Mouse (Mus musculus) c-Kit-positive CD71-positive TER-119-positive erythroid progenitor cells, embryonic 14.5 days (primary cell): Measurements from ENCODE around the gene Pole2.
"Not testable (repeated sequence)": the region's sequence is repeated elsewhere in the genome, so short reads cannot be mapped to it uniquely, and the experiment has no call there.

Experiments
- DNase-seq: peaks from one replicate; pipeline ENCODE4 v3.0.0-alpha.2; 2013; ENCODE audit warnings: low spot score

Pole2 gene

DNA sequence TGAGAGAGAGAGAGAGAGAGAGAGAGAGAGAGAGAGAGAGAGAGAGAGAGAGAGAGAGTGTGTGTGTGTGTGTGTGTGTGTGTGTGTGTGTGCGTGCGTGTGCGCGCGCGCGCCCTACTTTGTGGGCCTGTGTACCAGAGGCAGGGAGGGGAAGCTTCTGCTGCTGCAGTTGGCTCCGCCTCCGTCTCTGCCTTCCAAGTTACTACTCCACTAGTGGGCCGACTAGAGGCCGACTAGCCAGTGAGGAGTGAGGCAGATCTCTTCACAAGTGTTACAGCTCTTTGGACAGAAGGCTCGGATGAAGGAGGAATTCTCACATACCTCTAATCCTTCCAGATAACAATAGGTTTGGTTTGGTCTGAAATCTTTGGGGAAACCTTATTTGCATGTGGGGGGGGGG is 48.6 kb downstream of the Pole2 start:
- no peak for DNase-seq

DNA sequence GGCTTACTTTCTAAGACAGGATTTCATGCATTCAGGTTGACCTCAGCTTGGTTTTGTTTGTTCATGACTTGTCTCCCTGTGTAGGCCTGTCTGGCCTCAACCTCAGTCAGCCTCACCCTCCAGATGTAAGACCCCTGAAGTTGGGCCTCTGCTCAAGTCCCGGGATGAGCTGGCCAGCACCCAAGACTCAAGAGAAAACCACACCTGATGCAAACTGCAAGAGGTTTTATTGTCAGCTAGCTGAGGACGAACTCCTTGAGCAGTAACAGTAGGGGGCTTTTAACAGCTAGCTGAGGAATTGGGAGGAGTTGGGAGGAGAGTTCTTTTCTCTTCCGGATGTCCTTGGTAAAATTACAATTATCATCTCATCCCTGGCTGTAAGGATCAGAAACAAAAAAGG is 50.5 kb downstream of the Pole2 start:
- no peak for DNase-seq

DNA sequence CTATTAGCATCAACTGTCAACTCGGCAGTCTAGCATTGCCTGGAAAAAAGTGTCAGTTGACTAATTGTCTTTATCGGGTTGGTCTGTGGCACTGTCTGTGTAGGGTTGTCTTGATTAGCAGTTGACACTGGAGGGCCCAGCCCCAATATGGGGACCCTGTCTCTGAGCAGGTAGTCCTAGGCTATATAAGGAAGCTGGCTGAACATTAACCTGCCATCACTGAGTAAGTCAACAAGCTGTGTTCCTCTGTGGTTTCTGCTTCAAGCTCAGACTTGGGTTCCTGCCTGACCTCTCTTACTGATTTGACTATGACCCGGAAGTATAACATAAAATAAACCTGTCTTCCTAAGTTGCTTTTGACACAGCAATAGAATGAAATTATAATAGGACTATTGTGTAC is 52.0 kb downstream of the Pole2 start:
- no peak for DNase-seq

DNA sequence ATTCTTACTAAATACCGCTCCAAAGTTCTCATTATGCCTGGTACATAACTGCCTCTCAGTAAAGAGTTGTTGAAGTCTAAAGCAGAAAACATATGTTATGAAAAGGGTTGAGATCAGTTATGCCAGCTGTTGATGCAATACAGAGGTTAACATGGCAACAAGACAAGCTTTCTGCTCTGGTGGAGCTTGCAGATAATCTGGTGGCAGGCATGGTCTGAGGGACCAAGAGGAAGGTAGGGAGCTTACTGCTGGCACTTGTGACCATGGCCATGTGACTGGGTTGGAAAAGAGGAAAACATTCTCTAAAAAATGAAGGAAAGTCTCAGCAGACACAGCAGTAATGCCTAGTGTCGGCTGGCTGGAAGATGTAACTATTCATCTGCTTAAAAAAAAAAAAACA is 56.7 kb downstream of the Pole2 start:
- no peak for DNase-seq

DNA sequence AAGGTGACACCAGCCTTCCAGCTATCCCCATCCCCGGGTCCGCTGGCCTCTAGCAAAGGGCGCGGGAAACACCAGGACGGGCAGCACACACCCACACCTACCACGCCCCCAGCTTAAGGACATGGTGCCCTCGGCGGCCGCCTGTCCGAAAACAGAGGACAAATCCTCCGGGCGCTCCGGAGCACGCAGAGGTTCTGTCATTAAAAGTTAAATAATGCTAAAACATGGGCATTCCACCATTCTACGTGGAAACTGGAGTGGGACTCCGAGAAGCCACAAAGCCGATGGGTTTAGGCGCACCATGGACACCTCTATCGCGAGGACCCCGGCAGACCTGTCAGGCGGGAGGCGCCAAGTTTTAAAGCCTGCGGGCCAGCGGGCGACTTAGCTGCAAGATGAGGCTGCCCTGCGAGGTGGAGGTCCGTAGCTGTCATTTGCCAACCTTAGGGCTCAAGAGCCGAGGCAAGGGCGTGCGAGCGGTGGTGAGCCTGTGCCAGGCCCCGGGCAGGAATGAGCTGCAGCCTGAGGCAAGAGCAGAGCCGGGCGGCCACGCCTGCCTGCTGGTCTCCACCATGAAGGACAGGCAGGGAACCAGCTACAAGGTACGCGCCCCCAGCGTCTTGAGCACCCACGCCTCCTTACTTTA is 59.4 kb downstream of the Pole2 start, which contains the start of gene Lrr1:
Lrr1 (plus strand) TSS at position 354 of the 646 bp plus-strand sequence.
- peak; percentile 83 for DNase-seq

DNA sequence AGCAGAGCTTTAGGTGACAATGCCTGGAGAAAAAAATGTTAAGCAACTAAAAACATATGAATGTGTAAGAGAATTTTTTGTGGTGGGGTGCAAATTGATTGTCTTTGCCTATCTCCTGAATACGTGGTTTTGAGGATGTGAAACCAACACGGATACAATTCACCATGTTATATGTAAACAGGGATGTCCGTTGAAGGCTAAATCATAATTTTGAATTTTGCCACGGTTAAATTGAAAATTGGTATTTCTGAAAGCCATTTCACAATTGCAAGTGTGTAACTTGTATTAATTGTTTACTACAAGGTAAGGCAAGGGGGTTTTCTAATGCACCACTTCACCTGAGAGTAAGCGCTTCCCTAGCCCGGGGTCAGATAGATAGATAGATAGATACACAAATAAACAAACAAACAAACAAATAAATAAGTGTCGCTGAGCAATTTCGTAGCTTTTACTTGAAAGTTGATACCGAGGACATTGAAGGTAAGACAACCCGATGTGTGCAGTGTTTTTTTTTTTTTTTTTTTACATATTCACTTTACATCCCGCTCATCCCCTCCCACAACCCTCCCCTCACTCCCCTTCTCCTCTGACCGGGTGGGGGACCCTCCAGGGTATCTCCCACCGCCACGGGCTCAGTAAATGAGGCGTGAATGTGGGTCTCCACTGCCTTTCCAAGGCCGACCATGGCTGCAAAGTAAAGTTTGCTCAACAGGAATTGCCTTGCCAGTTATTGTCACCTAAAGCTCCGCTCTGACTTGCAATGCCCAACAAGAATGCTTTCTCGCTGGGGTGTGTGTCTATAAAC is 60.1 kb downstream of the Pole2 start:
- DNase-seq = no peak

DNA sequence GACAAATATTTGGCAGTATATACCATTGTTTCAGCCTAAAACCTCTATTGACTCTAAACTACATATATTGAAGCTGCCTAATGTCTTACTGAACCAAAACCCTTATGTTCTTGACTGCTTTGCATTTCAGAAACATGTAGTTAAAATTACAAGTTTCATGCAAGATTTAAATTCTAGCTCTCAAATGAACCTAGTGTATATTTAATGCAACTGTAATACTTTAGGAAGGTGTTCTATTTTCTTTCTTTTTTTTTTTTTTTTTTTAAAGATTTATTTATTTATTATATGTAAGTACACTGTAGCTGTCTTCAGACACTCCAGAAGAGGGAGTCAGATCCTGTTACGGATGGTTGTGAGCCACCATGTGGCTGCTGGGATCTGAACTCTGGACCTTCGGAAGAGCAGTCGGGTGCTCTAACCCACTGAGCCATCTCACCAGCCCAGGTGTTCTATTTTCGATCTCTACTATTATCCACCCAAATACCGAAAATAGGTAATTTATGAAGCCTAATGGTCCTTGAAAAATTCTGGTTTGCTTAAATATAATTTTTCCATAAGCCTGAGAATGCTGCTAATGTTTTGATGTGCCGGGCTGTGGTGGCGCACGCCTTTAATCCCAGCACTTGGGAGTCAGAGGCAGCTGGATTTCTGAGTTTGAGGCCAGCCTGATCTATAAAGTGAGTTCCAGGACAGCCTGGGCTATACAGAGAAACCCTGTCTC is 61.0 kb downstream of the Pole2 start:
- not testable (repeated sequence) for DNase-seq

DNA sequence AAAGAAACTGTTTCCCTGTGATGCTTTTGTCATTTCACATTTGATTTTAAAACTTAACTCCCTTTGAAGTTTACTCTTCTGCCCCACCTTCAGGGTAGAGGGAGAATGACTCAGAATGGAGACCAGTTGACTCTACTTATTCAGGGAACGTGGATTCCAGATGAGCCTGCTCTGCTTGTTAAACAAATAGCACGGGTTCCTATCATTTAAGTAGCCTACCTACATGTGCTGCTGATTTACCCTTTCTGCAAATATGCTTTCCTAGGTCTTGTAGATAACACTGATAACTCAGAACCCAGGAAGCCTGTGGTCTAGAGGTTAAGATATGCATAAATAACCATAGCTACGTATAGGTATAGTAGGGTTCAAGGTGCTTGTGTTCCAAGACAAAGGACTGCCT is 63.1 kb downstream of the Pole2 start:
- peak; percentile 29 for DNase-seq

DNA sequence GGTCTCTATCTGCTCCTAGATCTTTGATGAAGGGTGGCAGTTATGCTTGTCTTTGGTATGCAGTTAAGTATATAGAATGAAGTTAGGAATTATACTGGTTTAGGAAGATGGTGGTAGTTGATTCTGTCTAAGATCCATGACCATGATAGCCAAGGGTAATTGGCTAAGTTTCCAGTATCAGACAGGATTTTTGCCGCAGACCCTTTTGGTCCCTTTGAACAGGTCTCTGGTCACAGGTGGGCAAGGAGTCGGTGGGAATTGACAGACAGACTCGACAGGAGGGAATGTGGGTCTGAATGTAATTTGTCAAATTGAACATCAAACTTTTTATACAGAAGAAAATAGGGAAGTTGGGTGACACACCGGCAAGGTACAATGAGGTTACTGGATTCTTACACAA is 64.4 kb downstream of the Pole2 start:
- DNase-seq = not testable (repeated sequence)

DNA sequence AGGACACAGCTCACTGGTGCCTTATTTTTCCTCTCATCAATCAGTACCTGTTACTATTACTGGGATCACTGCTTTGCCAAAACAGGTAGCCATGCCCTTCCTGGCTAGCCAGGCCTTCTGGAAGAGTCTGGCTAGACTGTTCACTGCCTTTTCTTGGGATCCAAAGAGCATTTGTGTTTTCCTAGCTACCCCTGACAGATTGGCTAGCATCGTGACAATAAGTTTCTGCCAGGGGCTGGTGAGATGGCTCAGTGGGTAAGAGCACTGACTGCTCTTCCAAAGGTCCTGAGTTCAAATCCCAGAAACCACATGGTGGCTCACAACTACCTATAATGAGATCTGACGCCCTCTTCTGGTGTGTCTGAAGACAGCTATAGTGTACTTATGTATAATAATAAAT is 67.3 kb downstream of the Pole2 start:
- not testable (repeated sequence) for DNase-seq

DNA sequence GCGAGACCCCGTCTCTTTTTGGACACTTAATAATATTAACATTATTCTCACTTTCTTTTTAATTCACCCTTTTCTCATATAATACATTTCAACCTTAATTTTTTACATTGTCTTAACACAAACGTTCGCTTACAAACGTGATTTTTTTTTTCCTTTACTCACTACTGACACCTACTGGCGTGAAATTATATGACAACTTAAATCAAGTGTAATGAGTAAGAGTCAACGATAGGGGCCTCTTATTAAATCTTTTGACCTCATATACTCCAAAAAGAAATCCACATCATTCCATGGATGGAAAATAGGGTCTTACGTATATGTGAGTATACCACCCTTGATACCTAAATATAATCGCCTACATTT is 68.4 kb downstream of the Pole2 start:
- peak; percentile 88 for DNase-seq

DNA sequence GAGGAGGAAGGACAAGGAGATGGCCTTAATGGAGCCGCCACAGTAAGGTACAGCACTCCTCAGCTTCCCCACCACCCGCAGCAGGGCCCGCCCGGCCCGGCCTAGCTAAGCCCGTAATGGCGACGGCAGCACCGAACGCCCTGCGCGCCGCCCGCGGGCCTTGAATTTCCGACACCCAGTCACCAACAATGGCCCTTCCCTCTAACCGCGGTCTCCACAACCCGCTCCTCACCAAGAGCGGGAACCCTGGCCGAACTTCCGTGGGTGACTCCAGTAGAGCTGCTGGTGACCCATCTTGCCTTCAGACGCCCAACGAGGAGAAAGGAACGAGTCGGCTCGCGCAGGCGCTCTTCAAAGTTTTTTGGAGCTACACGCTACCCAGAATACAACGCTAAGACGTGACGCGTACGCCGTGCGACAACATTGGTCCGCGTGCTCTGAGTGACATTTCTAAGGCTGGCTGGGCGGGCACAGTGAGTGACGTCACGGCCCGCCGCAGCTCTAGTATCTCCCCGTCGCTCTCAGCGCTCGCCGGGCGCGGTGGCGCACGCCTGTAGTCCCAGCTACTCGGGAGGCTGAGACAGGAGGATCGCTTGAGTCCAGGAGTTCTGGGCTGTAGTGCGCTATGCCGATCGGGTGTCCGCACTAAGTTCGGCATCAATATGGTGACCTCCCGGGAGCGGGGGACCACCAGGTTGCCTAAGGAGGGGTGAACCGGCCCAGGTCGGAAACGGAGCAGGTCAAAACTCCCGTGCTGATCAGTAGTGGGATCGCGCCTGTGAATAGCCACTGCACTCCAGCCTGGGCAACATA is 69.0 kb downstream of the Pole2 start, which contains the start of gene Rps29:
Rps29 (minus strand) TSS at position 422 of the 813 bp plus-strand sequence.
- peak; percentile 99 for DNase-seq

DNA sequence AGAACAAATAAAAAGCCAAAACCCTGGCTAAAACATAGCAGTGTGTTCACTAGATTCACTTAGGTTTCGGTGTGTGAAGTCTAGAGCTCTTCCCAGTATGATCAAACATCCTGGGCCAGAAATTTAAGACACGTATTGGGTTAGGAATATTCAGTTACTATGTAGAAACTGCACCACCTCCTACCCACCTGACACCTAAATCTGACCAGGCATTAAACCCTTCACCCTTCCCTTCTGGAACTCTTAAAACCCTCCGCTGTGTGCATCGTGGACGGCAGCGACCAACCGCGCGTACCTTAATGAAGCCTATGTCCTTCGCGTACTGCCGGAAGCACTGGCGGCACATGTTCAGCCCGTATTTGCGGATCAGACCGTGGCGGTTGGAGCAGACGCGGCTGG is 69.6 kb downstream of the Pole2 start:
- peak; percentile 43 for DNase-seq

DNA sequence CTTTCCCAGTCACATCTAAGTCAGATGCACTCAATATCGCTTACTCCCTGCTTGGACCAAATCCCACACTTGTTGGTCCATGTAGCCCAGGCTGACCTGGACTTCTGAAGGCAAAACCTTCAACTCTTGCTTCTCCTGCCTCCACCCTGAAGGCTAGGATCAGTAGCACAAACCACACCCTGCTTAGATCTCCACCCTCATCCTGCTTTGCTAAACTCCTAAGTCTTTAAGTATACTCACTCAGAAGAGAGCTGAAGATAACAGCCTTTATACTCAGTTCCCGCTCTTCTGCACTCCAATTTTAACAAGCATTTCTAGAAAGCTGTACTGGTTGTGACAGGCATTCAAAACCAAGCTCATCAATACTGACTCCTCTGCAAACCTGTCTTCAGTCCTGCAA is 70.9 kb downstream of the Pole2 start:
- peak; percentile 57 for DNase-seq

DNA sequence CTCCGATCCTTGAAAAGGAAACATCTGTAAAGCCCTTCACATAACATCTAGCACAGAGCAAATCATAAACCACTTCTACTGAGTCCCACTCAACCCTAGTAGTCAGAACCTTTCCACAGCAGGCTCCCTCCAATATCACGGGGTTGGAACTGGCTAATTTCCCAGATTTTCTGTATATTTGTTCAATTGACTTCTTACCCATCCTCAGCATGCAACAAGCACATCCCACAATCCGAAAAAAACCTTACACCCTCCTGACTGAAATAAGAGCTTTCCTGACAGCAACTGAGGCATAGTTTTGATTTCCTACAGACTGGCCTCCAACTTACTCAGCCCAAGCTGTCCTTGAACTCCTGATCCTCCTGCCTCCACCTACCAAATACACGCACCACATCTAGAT is 71.6 kb downstream of the Pole2 start:
- no peak for DNase-seq

DNA sequence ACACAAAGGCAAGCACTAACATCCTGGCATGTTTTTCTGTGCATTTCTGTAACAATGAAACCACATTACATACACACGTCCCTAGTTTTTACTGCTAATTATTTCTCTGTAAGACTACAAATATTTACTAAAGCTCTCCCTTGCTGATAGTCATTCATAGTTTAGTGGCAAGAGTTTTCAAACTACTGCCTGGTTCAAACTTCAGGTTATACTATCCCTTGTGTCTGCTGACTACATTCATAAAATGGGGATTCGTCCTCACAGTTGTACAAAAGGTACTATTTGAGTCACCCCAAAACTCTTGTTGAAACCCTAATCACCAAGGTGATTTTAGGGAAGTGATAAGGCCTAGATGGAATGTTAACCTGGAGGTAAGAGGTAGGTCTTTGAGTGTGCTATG is 72.1 kb downstream of the Pole2 start:
- DNase-seq = no peak
